Mouse (Mus musculus): ENCODE data around the gene Wnt2b.

The Wnt2b gene

GRCm38 (mm10) chr3:104961066-104962059 is at the start of gene Wnt2b:
Gene Wnt2b, minus strand, starts transcription at chr3:104961921.
- DNase-seq (ENCODE audit: low spot score in 2 of 2): no peak

- DNase-seq (ENCODE audit: low spot score in 2 of 2): no peak
Observed at GRCm38 (mm10) chr3:105010681-105011339, 49.1 kb upstream of the Wnt2b start.

- DNase-seq (ENCODE audit: low spot score in 2 of 2): no peak
Observed at GRCm38 (mm10) chr3:105008070-105008469, 46.3 kb upstream of the Wnt2b start.

- no peak for DNase-seq (ENCODE audit: low spot score in 2 of 2)
Observed at GRCm38 (mm10) chr3:105006101-105006500, 44.4 kb upstream of the Wnt2b start.

GRCm38 (mm10) chr3:105005561-105006065 is 43.9 kb upstream of the Wnt2b start:
- no peak for DNase-seq (ENCODE audit: low spot score in 2 of 2)

GRCm38 (mm10) chr3:105005011-105005410 is 43.3 kb upstream of the Wnt2b start:
- no peak for DNase-seq (ENCODE audit: low spot score in 2 of 2)

GRCm38 (mm10) chr3:105003960-105004463 is 42.3 kb upstream of the Wnt2b start:
- DNase-seq (ENCODE audit: low spot score in 2 of 2): no peak

- DNase-seq (ENCODE audit: low spot score in 2 of 2): no peak
Observed at GRCm38 (mm10) chr3:105001374-105001773, 39.7 kb upstream of the Wnt2b start.

GRCm38 (mm10) chr3:105000561-105000960 is 38.8 kb upstream of the Wnt2b start:
- DNase-seq (ENCODE audit: low spot score in 2 of 2): no peak

GRCm38 (mm10) chr3:104997563-104997962 is 35.8 kb upstream of the Wnt2b start:
- no peak for DNase-seq (ENCODE audit: low spot score in 2 of 2)

- no peak for DNase-seq (ENCODE audit: low spot score in 2 of 2)
Observed at GRCm38 (mm10) chr3:104995707-104996106, 34.0 kb upstream of the Wnt2b start.

GRCm38 (mm10) chr3:104994415-104994841 is 32.7 kb upstream of the Wnt2b start:
- DNase-seq (ENCODE audit: low spot score in 2 of 2): no peak

- no peak for DNase-seq (ENCODE audit: low spot score in 2 of 2)
Observed at GRCm38 (mm10) chr3:104993800-104994199, 32.1 kb upstream of the Wnt2b start.

- DNase-seq (ENCODE audit: low spot score in 2 of 2): peak; percentile 53 to 71
Observed at GRCm38 (mm10) chr3:104992709-104993388, 31.1 kb upstream of the Wnt2b start.

GRCm38 (mm10) chr3:104991703-104992102 is 30.0 kb upstream of the Wnt2b start:
- no peak for DNase-seq (ENCODE audit: low spot score in 2 of 2)

- DNase-seq (ENCODE audit: low spot score in 2 of 2): no peak
Observed at GRCm38 (mm10) chr3:104987884-104988283, 26.2 kb upstream of the Wnt2b start.

GRCm38 (mm10) chr3:104979735-104980134 is 18.0 kb upstream of the Wnt2b start:
- no peak for DNase-seq (ENCODE audit: low spot score in 2 of 2)

- DNase-seq (ENCODE audit: low spot score in 2 of 2): peak; percentile 51 to 68
Observed at GRCm38 (mm10) chr3:104967548-104968300, 6.0 kb upstream of the Wnt2b start.

GRCm38 (mm10) chr3:104965991-104966554 is 4.4 kb upstream of the Wnt2b start:
- no peak for DNase-seq (ENCODE audit: low spot score in 2 of 2)

- DNase-seq (ENCODE audit: low spot score in 2 of 2): no peak
Observed at GRCm38 (mm10) chr3:104965070-104965855, 3.5 kb upstream of the Wnt2b start.

Data from spleen, postnatal 14 days (tissue).